Mouse (Mus musculus): ENCODE results near the gene Fubp1.
A peak's percentile ranks its signal among the peaks of the same experiment; 100 is the strongest.
"Not testable (repeated sequence)": the region's sequence is repeated elsewhere in the genome, so short reads cannot be mapped to it uniquely, and the experiment has no call there.

Fubp1 gene

DNA sequence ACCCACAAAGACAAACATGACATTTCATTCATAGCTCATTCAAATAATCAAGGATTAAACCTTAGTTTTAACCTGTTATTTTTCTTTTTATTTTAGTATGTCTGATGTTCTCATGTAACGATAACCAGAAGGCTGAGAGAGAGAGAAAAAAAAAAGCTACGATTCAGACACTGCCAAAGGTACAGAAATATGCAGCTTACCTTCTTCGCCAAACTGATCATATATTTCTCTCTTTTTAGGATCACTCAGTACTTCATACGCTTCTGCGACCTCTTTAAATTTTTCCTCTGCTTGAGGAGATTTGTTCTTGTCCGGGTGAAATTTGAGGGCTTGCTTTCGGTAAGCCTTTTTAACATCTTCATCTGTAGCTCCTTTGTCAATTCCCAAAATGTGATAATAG is 17.0 kb upstream of the Fubp1 start:
- DNase-seq (ENCODE audit: low spot score in 2 of 2): no peak

DNA sequence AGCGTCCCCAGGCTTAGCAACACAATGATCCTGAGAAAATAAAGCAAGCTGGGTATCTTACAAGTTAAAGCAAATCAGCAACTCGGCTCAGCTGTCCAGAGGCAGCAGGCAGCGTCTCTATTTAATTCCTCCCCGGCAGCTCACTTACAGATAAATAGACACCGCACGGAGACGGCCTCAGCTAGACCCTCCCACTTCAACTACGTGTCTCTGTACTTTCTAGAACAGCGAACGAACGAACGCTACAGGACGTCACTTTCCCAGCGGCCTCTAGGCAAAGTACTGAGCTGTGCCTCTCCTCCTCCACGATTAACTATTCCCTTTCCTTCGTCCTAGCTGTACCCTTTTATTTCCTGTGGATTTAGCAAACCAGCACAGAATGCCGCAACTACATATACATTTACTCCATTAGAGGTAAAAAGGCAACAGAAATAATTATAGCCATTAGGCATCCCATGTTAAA is 16.6 kb upstream of the Fubp1 start:
- peak; percentile 92 for DNase-seq (ENCODE audit: low spot score in 2 of 2)

DNA sequence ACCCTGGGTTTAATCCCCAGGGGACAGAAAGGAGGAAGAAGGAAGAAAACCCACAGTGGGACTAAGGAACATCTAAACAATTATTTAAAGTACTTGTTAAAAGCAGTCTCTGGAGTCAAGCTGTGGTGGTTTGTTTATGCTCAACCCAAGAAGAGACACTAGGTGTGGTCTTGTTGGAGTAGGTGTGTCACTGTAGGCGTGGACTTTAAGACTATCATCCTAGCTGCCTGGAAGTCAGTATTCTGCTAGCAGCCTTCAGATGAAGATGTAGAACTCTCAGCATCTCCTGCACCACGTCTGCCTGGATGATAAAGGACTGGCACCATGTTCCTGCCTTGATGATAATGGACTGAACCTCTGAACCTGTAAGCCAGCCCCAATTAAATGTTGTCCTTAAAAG is 13.0 kb upstream of the Fubp1 start:
- DNase-seq (ENCODE audit: low spot score in 2 of 2): not testable (repeated sequence)

DNA sequence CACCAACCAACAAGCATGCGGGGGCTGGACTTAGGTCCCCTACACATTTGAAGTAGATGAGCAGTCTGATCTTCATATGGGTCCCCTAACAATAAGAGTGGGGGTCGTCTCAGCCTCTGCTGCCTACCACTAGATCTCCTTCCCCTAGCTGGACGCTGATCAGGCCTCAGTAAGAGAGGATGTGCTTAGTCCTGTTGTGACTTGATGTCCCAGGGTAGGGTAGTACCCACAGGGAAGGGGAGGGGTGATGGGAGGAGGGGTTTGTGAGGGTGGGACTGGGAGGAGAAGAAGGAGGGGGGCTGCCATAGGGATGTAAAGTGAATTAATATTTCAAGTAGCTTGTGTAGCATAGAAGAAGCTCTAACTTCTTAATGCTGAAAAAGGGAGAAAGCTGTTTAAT is 11.1 kb upstream of the Fubp1 start:
- DNase-seq (ENCODE audit: low spot score in 2 of 2): no peak

DNA sequence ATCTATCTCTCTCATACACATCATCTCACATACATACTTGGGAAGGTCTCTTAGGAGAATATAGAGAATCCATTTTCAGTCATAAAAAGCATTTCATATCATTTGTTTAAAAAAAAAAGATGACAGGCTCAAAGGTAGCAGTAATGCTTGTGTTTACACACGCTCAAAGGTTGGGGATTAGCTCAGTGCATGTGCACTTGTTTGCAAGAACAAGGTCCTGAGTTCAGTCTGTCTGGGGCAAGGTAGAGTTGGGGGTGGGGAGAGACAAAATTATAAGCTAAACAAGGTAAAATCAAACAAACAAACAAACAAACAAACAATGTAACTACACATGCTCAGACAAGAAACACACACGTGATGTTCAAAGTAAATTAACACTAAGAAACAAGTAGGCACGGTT is 9.0 kb upstream of the Fubp1 start:
- DNase-seq (ENCODE audit: low spot score in 2 of 2): no peak

DNA sequence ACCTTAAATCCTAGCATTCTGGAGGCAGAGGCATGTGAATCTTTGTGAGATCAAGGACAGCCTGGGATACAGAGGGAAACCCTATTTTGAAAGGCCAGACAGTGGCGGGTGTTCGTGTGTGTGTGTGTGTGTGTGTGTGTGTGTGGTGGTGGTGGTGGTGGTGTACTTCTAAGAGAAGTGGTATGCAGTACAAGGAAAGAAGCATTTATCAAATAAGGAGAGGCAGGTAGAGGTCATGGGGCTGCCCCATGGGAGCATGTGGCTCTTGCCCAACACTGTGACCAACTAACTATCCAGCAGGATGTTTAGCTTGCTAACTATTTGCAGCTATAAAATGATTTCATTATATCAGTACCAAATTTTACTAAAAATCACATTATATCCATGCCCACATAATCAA is 8.6 kb upstream of the Fubp1 start:
- no peak for DNase-seq (ENCODE audit: low spot score in 2 of 2)

DNA sequence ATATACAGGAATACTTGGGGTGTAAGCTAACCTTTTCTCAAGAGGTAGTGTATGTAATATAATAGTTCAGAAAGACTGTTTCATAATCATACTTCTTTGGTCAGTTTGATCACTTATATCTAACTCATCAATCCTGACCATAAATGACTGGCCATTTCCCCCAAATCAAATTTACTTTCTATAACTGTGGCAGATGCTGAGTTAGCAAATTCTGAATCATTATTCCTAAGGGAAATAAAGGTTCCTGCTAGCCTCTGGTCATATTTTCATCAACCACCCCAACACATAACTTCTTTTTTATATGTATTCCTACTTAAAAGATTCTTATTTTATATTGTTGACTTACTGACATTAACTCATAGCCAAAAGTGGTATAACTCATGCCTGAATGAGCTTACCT is 7.3 kb upstream of the Fubp1 start:
- no peak for DNase-seq (ENCODE audit: low spot score in 2 of 2)

DNA sequence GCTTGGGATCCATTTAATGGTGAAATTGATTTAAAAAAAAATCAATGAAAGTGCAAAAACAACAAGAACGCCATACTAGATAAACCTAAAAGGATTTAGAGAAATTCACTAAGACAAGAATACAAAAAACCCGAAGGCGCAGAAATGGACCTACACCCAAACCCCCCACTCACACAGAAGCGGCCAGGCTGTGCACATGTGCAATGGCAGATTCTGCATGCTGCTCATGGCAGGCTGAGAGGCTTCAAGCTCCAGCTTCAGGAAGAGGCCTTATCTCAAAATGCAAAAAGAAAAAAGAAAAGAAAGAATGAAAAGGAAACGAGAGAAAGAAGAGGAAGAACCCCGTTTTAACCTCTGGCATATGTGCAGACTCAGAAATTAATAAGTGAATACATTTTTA is 6.8 kb upstream of the Fubp1 start:
- no peak for DNase-seq (ENCODE audit: low spot score in 2 of 2)

DNA sequence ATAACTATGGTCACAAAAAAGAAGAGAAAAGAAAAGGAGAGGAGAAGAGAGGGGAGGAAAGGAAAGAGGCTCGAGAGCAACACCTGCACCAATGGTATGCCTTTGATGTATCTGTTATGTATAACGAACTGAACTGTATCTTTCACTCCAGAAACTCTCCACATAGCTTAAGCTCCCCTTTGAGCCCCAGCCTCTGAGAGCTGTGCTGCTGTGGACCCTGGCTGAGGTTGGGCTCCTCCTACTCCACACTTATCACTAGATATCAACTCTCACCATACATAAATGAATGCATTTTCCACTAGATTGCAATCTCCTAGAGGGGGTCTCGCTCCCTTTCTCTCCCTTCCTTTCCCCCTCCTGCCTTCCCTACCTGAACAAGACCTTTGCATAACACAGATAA is 6.2 kb upstream of the Fubp1 start:
- DNase-seq (ENCODE audit: low spot score in 2 of 2): no peak

DNA sequence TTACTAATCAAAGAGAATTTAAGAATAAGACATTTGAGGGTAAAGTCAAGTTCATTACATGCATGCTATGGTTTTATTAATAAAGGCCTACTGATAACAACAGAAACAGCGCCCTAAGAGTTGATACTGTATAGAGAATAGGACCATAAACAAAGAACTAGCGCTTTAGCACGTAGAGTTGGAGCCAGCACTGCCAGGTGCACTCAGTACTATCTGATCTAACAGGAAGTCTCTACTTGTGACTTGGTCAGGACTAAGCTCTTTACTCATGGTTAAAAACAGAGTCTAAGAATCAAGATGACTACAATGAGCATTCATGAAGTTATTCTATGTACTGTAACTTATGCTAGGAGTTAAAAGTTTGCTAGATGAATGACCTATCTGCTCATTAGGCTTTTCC is 5.6 kb upstream of the Fubp1 start:
- DNase-seq (ENCODE audit: low spot score in 2 of 2): no peak

DNA sequence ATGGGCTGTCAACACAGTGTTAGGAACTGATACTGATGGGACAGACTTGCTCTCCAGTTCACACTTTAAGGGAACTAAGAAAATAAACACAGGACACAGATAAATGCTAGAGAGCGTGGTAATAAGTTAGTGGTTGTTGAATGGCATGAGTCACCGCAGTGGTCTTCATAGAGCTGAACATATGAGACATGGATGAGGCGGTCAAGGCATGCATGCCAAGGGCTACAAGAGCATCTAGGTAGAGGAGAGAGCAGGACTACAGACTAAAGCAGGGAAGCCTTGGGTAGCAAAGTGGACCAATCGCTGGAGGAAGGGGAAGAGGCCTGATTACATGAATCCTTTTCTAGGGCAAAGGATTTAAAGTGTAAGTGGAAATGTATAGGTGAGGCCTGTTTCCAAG is 3.1 kb upstream of the Fubp1 start:
- DNase-seq (ENCODE audit: low spot score in 2 of 2): no peak

DNA sequence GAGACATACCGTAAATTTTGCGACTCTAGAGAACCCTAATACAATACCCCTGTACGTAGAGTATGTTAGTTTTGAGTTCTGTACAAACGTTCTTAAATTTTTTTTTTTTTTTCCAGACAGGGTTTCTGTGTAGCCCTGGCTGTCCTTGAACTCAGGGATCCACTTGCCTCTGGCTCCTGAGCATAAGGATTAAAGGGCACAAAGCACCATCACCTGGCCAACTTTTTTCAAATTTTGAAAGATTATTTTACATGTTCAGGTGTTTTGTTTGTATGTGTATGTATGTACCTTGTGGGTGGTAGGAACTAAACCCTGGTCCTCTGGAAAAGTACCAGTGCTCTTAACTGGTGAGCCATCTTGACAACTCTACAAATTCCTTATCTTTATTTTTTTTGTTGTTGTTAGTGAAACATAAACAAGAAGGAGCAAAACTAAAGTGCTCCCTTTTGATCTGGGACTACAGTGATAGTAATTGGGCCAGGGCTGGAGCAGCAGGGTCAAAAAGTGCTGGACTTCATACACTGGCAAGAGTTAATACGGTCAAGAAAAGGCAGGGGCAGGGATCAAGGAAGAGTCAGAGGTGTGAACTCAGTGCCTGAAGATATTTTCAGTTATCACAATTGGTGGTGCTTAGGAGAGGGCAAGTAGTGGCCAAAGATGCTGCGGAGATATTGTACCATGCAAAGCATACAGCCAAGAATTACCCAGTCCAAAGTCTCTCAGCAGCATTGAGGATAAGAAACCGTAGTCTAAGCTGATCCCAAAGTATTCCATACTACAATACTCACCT is 1.9 kb upstream of the Fubp1 start:
- no peak for DNase-seq (ENCODE audit: low spot score in 2 of 2)

DNA sequence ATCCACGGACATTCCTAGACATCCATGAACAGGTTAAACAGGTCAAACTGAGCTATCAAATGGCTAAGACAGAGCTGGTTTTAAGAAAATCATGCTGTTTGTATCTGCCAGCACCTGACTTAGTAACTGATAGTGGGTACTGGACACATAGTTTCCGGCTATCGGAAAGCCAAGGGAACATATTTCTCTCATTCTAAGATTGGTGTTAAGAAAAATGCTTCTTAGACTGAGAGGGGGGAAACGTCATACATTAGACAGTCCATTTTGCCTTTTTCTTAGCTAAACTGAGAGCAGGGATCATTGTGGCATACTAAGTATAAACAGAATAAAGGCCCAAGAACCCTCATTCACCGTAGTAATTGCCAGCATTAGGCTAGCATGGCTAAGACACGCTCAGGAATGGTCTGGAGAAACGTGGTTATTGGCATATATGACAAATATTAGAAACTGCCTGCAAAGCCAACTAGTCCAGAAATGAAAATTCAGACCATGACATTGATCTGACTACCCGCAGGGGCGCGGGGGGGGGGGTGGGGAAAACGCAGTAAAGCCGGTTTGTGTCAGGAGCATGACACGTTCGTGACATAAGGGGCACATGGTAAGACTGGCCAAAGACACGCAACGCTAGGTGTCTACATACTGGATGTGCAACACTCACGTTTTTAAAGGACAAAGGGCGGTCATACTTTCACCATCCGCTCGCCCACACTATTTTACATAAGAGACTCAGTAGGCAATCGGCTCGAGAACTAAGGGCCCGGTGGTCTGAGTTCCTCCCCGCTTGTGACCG is 850 bp upstream of the Fubp1 start:
- peak; percentile 7 to 50 for DNase-seq (ENCODE audit: low spot score in 2 of 2)

DNA sequence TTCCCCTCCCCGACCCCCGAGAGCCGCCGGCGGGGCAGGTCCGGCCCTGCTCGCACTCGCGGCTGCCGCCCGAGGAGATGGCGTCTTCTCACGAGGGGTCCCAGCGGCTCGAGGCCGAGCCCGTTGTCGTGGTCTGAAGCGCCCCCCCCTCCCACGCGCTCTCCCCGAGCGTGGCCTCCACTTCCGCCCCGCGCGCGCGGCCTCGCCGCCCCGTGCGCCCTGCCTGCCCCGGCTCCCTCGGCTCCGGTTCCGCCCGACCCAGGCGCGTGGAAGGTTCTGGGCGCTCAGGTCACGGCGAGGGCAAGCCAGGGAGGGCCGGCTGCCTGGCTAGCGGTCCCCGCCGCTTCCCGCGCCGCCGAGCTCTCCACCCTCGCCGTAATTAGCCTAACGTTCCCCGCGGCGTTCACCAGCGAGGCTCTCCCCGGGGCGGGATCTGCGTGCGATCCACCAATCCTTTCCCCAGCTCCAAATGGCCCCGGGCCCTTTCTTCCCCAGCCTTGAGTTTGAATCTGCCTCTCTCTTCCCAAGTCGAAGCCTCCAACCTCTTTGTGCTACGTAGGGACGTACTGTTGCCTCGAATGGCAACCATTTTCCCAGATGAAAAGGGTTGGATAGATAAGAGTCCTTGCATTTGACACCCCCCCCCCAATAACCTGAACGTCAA is 638 bp downstream of the Fubp1 start:
- DNase-seq (ENCODE audit: low spot score in 2 of 2): peak; percentile 64 to 68

DNA sequence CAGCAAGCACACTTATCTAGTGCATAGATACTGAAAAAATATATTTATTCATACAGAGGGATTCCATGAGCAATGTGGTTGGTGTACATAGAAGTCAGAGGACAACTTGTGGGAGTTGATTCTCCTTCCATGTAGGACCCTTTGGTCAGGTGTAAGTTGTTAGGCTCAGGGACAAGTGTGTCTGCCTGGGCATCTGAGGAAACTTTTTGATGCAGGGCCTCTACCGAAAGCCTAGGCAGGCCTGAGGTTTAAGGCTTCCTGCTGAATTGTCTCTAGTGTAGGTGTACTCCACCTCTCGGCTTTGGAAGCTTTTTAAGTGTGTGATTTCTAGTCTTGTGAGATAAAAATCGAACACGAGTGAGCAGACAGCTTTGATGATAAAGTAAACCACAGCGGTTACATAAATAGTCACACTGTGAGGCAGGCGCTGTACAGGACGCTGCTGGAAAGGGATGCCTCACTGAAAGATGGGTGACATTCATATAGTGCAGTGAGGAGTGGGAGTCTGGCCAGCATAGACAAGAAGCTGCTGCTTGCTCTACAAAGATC is 1.6 kb downstream of the Fubp1 start:
- DNase-seq (ENCODE audit: low spot score in 2 of 2): no peak

DNA sequence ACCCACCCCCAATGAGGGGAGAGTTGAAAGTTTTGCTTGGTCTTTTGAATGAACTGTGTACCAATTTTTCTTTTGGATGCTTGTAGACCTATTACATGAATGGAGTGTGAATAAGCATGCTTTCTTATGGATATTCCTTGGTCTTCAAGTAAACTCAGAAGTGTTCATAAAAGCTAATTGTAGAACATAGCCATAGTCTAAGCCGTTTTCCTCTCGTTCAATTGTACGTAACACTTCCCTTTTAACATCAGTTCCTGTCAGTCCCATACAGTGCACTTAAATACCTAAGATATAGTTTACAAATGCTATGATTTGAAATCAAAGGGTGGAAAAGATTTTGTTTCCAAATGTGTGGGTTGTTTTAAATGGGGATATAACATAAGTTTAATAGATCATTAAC is 3.2 kb downstream of the Fubp1 start:
- no peak for DNase-seq (ENCODE audit: low spot score in 2 of 2)

DNA sequence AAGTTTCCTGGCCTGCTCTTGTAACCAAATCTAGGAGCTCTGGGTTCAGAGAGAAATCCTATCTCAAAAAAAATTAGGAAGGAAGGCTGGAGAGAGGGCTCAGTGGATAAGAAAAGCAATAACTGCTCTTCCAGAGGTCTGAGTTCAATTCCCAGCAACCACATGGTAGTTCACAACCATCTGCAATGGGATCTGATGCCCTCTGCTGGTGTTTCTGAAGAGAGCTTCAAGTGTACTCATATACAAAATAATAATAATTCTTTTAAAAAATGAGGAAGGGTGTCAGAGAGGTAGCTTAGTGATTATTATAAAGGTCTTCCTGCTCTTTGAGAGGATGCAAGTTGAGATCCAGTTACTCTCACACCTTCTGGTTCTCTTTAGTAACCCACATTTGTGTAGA is 14.7 kb downstream of the Fubp1 start:
- no peak for DNase-seq (ENCODE audit: low spot score in 2 of 2)

DNA sequence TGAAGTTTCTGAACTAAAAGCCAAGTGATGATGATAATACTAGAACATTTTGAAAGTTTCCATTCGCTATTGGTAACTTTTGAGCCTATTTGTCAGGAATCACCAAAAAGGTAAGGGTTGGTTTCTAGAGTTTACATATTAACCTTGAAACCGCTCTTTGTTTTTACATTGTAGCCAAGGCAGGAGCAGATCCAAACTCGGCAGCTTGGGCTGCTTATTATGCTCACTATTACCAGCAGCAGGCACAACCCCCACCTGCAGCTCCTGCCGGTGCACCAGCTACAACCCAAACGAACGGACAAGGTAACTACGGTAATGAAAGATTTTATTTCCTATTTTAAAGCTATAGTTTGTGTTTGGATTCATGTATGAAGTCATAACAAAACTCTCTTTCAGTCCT is 15.7 kb downstream of the Fubp1 start:
- no peak for DNase-seq (ENCODE audit: low spot score in 2 of 2)

DNA sequence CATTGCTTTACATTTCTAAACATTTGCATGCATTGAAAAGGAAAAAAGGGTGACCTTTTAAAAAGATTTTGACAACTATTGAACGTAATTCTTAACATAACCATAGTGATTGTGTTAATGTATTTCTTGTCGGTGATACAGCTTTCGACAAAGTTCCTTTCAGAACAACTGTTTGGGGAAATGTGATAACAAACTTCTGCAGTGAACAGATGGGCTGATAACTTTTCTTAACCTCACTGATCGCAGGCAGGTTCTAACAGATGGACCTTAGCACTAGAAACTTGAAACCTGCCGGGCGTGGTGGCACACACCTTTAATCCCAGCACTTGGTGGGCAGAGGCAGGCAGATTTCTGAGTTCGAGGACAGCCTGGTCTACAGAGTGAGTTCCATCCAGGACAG is 18.6 kb downstream of the Fubp1 start:
- DNase-seq (ENCODE audit: low spot score in 2 of 2): no peak

DNA sequence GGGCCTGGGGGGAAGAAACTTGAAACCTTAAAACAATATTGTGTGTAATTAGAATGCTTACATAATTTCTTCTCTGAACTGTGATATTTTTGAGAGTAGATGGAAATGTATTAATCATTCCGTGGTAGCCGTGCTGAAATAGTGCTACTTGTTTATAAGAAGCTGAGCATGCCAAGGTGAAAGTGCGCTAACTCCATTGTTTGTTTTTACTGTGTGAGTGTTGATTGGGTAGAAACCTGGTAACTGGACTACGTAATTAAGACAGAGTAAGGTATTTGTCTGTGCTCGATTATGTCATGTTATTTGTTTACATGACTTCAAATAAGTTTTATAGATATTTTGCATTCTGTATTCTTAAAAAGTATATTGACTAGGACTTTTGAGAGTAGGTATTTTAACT is 19.0 kb downstream of the Fubp1 start:
- DNase-seq (ENCODE audit: low spot score in 2 of 2): no peak

DNA sequence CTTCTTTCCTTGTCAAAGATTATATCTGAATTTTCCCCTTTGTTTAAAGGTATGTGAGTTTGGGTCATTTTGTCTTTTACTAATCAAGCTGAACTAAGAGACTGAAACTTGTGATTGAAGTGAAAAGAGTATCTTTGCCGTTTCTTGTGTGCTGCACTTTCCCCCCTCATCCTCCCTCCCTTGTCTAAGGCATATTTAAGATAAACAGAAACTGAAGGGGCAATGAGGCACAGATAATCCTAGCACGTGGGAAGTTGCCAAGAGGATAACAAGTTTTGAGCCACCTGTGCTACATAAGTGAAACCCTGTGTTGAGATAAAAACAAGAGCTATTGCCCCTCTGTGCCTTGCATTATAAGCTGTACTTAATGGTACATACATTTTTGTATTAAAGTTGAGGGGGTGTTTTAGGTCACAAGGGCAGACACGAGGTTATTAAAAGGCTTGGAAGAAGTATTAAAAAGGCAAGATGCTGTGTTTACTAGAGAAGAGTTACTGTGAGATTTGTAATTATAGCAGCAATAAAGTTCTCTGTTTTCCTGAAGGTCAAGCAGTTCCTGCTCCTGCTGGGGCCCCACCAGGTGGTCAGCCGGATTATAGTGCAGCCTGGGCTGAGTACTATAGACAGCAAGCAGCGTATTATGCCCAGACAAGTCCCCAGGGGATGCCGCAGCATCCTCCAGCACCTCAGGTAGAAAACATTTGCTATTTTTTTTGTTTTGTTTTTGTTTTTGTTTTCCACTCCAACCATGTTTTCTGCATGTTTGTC is 21.3 kb downstream of the Fubp1 start:
- no peak for DNase-seq (ENCODE audit: low spot score in 2 of 2)

DNA sequence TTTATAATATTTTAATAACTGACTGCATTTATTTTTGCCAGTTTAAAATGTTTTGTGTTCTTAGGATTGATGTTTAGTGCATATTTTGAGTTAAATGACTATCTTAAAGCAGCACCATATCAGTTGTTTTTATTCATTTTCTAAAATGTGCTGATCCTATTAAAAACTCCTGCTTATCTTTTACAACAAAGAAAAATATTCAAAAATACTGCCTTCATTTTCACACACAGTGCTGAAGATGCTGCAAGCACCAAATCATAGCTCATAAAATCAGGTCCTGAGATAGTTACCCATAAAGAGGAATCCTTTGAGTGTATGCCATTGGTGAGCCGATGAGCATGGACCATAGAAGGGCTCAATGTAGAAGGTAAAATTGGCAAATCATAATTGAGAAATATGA is 25.0 kb downstream of the Fubp1 start:
- DNase-seq (ENCODE audit: low spot score in 2 of 2): no peak

All from right cerebral cortex, adult 2 months (tissue).